Mouse (Mus musculus) erythroblast, embryonic 14.5 days (primary cell): ENCODE results near the gene Acta1.

ENCODE experiments used
- GATA1 ChIP-seq: IDR thresholded peaks from 2 replicates; pipeline ENCODE4 v1.6.1; 2012; ENCODE audit warnings: low read length, inconsistent platforms, mixed read lengths
- TAL1 ChIP-seq: IDR thresholded peaks from 3 replicates; pipeline ENCODE4 v1.6.1; 2012; ENCODE audit warnings: low read length, inconsistent platforms, mixed read lengths

- TF ChIP-seq GATA1 (no peak), TAL1 (no peak)
Measured at GRCm38 (mm10) chr8:123845114-123845513, 49.4 kb downstream of the Acta1 start.
